Mouse (Mus musculus): Measurements from ENCODE around the gene Notch3.

GRCm38 (mm10) chr17:32173166-32173565 lies 6.5 kb upstream of the Notch3 start:
- TF ChIP-seq POLR2A (IDR thresholded peaks at IDR 0.05; ENCODE audit: low read depth, low read length) = no peak
- TF ChIP-seq CTCF (IDR thresholded peaks at IDR 0.05; ENCODE audit: extremely low read depth, insufficient read length, insufficient replicate concordance, low read depth, low read length) = no peak

Measured in small intestine, adult 2 months (tissue).